Mouse (Mus musculus): ENCODE results near the gene Znhit3.

DNA sequence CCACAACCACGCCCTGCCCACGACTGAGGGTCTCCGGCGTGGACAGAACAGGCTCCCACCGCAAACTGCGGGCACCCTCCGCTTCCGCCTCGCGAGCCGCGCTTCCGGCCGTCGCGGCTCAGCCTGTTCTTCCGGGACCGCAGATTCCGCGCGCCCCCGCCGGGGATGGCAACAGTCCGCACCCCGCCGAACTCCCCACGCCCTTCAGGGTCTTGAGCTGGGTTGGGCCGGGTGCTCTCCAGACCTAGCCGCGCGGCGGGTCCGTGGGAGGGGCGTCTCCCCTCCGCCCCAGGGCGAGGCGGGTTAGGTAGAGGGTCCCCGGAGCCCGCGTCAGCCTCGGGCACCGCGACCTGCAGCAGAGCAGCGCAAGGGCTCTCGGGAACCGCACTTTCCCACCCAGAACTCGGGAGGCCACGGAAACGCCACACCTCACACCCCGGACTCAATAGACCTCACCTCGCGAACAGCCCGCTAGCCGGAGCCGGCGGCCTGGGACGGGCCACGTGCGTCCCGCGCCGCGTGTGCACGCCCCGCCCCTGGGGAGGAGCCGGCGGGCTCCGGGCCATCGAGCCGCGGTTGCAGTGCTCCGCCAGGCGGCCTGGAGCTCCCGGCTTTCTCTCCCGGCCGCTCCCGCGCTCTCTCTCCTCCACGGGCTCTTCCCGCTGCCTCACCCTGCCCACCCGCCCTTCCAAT is 36.2 kb downstream of the Znhit3 start, which contains the start of the genes Myo19 and Pigw:
- TF ChIP-seq CTCF (IDR thresholded peaks at IDR 0.05; ENCODE audit: borderline replicate concordance, insufficient read depth, low read length) (no peak), POLR2A (IDR thresholded peaks at IDR 0.05; ENCODE audit: low read depth, low read length) (peak; percentile 75)

Data from embryonic fibroblast, embryonic 13.5 days (primary cell).